Mouse (Mus musculus) layer of hippocampus, postnatal 10 days (tissue): Measurements from ENCODE around the gene Abca7. TPM values are rescaled to one million over a fixed set of nuclear protein-coding genes. Genes with fewer than 3 reads are reported as not detected.

Experiments used
- DNase-seq, 2 experiments: peaks; one replicate each; pipeline ENCODE4 v3.0.0; 2021; ENCODE audit warnings: low spot score in 2 of 2
- total RNA-seq, 2 experiments: library from RNA; stranded (reverse); gene quantifications; 2 replicates each; pipeline ENCODE4 v1.2.3; 2021

Gene Abca7
- total RNA-seq, 2 experiments from 2014 or later: 9.3 to 10.3 TPM

DNA sequence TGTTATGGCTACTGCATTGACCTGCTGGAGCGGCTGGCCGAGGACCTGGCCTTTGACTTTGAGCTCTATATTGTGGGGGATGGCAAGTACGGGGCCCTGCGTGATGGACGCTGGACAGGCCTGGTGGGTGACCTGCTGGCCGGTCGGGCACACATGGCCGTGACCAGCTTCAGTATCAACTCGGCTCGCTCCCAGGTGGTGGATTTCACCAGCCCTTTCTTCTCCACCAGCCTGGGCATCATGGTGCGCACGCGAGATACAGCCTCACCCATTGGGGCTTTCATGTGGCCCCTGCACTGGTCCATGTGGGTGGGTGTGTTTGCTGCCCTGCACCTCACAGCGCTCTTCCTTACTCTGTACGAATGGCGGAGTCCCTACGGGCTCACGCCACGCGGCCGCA is 22.2 kb upstream of the Abca7 start:
- DNase-seq: no peak

DNA sequence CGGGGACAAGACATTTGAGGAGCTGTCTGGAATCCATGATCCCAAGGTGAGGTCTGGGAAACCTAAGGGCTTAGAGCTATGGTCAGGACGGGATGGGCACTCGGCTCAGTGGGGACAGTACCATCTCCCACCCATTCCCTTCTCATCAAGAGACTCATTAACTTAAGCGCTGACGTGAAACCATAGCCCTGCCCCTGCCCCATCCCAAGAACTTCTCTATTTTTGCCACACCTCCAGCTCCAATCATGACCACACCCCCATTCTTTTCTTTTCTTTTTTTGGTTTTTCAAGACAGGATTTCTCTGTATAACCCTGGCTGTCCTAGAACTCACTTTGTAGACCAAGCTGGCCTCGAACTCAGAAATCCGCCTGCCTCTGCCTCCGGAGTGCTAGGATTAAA is 21.6 kb upstream of the Abca7 start:
- no peak for DNase-seq

GRCm38 (mm10) chr10:79976071-79976721 is 20.1 kb upstream of the Abca7 start:
- DNase-seq: no peak

- DNase-seq: no peak
Observed at GRCm38 (mm10) chr10:79976722-79977107, 19.6 kb upstream of the Abca7 start.

DNA sequence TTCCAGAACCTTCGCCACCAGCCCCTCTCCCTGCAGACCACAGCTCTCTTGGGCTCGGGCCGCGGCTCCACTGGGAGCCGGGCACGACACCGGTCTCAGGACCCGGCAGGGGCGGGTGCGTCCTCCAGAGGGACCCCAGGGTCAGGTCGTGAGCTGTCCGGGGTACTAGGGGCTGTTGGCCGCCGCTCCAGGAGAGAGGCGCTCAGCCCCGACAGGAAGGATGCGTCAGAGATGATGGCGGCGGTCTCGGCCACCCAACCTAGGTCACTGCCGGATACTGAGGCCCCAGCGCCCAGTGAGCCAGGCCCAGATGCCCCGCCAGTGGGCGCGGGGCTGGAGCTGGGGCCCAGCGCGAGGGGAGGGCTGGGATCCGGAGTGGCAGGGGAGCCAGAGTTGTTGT is 19.0 kb upstream of the Abca7 start:
- no peak for DNase-seq

DNA sequence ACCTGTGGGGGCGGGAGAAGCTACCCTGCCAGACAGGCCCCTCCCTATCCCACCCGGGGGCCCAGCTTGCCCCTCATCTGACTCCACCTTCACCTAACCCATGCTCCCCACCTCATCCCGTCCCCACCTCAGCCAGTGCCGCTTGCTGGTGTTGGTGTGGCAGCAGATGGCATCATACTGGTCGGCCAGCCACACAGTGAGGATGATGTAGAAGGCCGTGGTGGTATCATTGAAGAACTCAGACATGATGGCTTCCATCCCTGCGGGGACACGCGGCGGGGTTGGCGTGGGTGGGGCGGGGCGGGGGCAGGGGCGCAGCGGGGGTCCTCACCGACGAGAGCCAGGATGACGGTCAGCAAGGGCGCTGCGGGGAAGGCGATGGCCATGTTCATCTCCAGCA is 18.2 kb upstream of the Abca7 start:
- no peak for DNase-seq

GRCm38 (mm10) chr10:79979401-79980155 is 16.7 kb upstream of the Abca7 start:
- DNase-seq: no peak

DNA sequence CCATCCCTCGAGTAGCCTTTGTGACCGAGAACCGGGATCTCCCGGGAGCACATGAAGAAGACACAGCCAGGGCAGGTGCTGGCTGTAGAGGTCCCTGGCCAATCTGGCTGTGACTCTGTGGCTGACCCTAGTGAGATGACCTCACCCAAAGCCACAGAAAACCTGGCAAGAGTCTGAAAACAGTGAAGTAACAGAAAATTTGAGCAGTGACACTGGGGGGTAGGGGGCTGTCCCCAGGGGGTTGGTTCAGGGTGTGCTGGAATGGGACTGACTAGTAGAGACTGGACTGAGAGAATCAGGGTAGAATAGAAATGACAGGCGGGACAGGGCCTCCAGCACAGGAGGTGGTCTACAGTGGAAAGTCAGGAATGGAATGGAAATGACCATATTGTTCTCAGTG is 13.1 kb upstream of the Abca7 start:
- DNase-seq: no peak

DNA sequence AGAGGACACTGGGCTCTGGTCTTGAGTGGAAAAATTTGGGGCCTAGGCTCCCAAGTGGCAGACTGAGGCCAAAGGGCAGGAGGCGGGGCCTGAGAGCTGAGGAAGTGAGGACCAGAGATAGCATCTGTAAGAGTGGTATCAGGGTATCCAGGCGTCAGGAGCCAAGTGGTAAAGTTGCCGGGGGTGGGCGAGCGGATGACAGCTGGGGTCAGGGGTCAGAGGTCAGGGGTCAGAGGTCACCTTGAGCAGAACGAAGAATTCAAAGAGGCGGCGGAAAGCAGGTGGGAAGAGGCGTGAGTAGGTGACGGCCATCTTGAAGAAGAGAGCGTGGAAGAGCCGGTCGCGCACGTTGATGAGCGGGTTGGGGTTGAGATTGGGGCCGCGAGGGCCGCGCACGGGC is 12.6 kb upstream of the Abca7 start:
- peak; percentile 74 to 81 for DNase-seq

GRCm38 (mm10) chr10:79984195-79984816 is 12.0 kb upstream of the Abca7 start, which contains the start of gene Tmem259:
Gene Tmem259 (minus strand): TSS chr10:79984330.
- peak; percentile 78 to 85 for DNase-seq

DNA sequence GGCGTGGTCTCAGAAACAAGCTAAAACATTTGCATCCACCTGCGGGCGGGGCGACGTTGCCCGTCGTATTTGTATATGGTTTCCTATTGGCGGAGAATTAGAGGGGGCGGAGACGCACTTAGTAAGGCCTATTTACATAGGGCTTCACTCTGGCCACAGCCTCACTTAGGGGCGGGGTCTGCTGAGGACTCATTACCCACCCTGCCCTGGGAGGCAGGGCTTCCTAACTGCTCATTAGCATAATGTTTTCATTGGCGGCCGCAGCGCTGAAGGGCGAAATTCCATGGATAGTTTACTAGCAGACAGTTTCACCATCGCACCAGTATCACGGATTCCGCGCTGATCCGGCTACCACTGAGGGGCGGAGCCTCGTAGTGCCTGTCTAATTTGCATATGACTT is 11.4 kb upstream of the Abca7 start:
- DNase-seq: peak; percentile 91 to 92

- DNase-seq: peak; percentile 53 to 59
Observed at GRCm38 (mm10) chr10:79985334-79986231, 10.7 kb upstream of the Abca7 start.

DNA sequence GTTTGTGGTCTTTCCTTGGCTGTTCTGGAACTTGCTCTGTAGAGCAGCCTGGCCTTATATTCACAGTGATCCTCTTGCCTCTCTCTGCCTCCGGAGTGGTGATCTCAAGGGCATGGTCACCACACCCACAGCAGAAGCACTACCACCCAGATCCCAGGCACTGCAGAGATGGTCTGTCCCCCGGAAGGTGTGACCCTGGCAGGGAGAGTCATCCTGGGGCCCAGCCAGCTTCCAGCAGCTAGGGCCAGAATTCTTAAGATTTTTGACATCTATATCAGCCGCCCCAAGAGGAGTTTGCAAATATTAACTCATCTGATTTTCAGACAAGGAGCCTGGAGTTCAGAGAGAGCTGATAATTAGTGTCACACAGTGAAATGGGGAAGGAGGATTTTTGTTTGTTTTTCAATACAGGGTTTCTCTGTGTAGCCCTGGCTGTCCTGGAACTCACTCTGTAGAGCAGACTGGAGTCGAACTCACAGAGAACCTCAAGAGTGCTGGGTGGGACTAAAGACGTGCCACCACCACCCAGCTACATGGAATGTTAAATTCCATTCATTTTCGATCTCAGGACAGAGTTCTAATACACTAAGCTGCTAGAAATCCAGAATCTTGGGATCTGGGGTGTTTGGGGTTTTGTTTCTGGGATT is 9.9 kb upstream of the Abca7 start:
- no peak for DNase-seq

GRCm38 (mm10) chr10:79986963-79987362 is 9.3 kb upstream of the Abca7 start:
- peak; percentile 92 to 94 for DNase-seq

DNA sequence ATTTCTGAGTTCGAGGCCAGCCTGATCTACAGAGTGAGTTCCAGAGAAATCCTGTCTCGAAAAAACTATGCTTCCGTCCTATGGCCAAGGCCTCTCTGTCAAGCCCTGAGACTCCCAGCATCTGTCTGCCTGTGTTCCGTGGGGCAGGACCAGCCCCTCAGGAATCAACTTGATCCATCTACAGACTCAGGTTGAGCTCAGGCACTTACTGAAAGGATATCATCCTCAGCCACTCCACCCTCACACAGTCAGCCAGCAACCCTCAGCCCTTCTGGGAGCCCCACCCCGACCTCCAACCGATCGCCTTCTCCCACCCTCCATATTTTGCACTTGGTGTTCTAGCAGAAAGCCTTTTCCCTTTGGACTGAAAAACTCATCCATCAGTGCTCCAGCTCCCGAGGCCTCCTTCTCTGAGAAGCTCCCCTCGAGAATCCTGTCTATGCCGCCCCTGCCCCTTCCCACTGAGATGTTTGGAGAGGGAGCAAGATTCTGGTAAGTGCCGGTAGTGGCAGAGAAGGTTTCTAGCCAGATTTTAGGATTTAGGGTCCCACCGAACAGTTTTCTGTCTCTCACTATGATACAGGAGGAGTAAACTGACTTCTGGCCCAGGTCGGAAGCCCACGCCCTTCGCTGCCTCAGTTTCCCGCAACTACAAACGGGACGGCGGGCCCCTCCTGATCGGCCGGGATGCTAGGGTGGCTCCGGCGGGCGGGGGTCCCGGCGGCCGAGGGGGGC is 8.4 kb upstream of the Abca7 start:
- DNase-seq: no peak

DNA sequence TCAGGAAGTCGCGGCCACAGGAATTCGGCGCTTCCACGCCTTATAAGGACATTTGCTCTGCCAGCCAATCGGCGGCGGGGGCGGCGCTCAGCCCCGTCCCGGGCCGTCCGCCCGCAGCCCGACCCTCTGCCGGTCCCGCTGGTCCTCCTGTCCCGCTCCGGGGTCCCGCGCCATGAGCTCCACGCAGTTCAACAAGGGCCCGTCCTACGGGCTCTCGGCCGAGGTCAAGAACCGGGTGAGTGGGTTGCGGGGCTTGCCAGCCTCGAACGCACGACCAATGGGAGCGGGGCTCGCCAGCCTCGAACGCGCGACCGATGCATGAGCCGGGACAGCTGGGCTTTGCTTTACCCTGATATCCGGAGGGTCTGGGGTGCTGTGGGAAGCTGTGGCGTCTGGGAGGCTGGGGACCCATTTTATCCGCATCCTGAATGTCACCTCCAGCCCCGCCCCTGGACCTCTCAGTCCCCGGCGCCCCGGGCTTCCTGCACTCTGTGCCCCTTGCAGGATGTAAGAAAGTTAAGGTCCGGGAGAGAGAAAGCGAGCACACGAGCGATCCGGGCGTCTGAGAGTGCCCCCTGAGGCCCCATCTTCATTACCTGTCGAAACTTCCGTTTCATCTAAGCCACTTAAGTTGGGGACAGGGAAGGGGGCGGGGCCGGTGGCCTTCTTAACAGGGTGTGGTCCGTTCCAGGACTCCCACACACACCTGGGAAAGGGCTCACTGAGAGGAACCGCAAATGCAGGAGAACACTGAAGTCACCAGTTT is 7.6 kb upstream of the Abca7 start, which contains the start of gene Cnn2:
Gene Cnn2 (plus strand): TSS at position 79 of the 766 bp plus-strand sequence.
- DNase-seq: no peak

GRCm38 (mm10) chr10:79989272-79989786 is 7.0 kb upstream of the Abca7 start:
- DNase-seq: no peak

GRCm38 (mm10) chr10:79989870-79990269 is 6.4 kb upstream of the Abca7 start:
- DNase-seq: no peak

- no peak for DNase-seq
Observed at GRCm38 (mm10) chr10:79991099-79991498, 5.2 kb upstream of the Abca7 start.
